19 mouse cellular contexts compared by ENCODE assay signal in the genomic region with DNA sequence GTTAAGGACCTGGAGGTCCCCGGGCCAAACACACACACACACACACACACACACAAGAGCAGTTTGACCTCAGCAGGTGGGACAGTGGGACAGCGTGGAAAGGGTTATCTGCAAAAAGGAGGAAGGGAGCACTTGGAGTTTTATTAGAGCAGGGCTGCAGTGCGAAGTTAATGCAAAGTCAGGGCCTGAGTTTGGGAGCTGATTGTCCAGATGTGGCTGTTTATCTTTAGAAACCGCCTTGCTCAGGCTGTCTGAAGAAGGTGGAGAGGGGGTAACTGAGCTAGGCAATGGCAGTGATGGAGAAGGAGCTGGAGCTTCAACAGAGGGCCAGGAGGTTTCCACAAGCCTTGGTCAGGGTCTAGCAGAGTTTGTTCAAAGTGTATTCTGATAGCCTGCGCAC. TPM values are rescaled to one million over a fixed set of nuclear protein-coding genes. Genes with fewer than 3 reads are reported as not detected.
DNase-seq lines count a peak whose midpoint lies in the region; ATAC-seq and TF ChIP-seq lines count a peak whose summit lies in the region.
"Had no signal": no experiment of that assay in that cellular context is flagged by ENCODE, and none has a peak within 500 bp of the region (broad histone marks: within the 10 kb centered on the region; RNA-seq: fewer than 3 reads in every experiment).

No protein-coding gene starts in this region.

- intact Hi-C loops in heart, adult 2 months (cut with DNase I), result no loop called here

- H3K4me2 ChIP-seq in liver, embryonic 14.5 days (ENCODE audit: low read depth), result no peak overlapping the region
- H3K4me2 ChIP-seq in forebrain, embryonic 13.5 days, result no peak overlapping the region
- H3K4me2 ChIP-seq: embryonic facial prominence, embryonic 15.5 days; hindbrain, embryonic 14.5 days had no signal

- no peak for TF ChIP-seq CTCF in bone marrow, adult 2 months (IDR thresholded peaks at IDR 0.05; ENCODE audit: control insufficient read depth, insufficient read depth, low read length)
- no peak for TF ChIP-seq CTCF in liver, embryonic 14.5 days (IDR thresholded peaks at IDR 0.05; ENCODE audit: low read depth)
- no peak for TF ChIP-seq CTCF in heart, adult 2 months (IDR thresholded peaks at IDR 0.05)

- no peak overlapping the region for H3K4me3 ChIP-seq in bone marrow, adult 2 months (replicated peaks; ENCODE audit: control insufficient read depth, low read depth, low read length)
- H3K4me3 ChIP-seq in liver, embryonic 14.5 days (ENCODE audit: insufficient read depth in 1 of 2, low read depth in 2 of 2, low read length in 2 of 2), result no peak overlapping the region
- no peak overlapping the region for H3K4me3 ChIP-seq in forebrain, embryonic 13.5 days
- H3K4me3 ChIP-seq in heart, adult 2 months, result no peak overlapping the region
- H3K4me3 ChIP-seq: embryonic facial prominence, embryonic 15.5 days; heart, embryonic 10.5 days had no signal

- WGBS in bone marrow, adult 2 months, result 71% methylated on average over 5 of the region's 5 CpGs
- 48% methylated on average over 5 of the region's 5 CpGs for WGBS in liver, embryonic 14.5 days (ENCODE audit: insufficient replicate concordance)
- 89% methylated on average over 5 of the region's 5 CpGs for WGBS in forebrain, embryonic 13.5 days
- whole genome bisulfite sequencing in heart, adult 2 months, result 90% methylated on average over 5 of the region's 5 CpGs

- H3K27ac ChIP-seq in bone marrow, adult 2 months (ENCODE audit: control insufficient read depth, insufficient read depth, low read depth, low read length, poor library complexity), result 0 out of 2 replicates have a peak overlapping the region, but pooled peaks have one; percentile 24
- peak overlapping the region; percentile 36; the same call in 1 of the 2 replicates for H3K27ac ChIP-seq in liver, embryonic 14.5 days
- H3K27ac ChIP-seq in forebrain, embryonic 13.5 days, result no peak overlapping the region
- no peak overlapping the region for H3K27ac ChIP-seq in heart, adult 2 months
- H3K27ac ChIP-seq: embryonic facial prominence, embryonic 15.5 days; heart, embryonic 10.5 days; hindbrain, embryonic 14.5 days had no signal

- H3K9ac ChIP-seq in liver, embryonic 14.5 days (replicated peaks), result no peak overlapping the region
- no peak overlapping the region for H3K9ac ChIP-seq in forebrain, embryonic 13.5 days
- no peak overlapping the region for H3K9ac ChIP-seq in heart, adult 2 months (ENCODE audit: low read depth, low read length)
- H3K9ac ChIP-seq: embryonic facial prominence, embryonic 15.5 days; hindbrain, embryonic 14.5 days had no signal

- TF ChIP-seq POLR2A in bone marrow, adult 2 months (IDR thresholded peaks at IDR 0.05; ENCODE audit: borderline replicate concordance, control insufficient read depth, low read depth, low read length), result no peak
- no peak for TF ChIP-seq POLR2A in heart, adult 2 months (IDR thresholded peaks at IDR 0.05; ENCODE audit: insufficient read depth, low read depth, low read length)

- ATAC-seq in liver, embryonic 14.5 days (ENCODE audit: insufficient read depth), result peak; percentile 72
- peak; percentile 77 for ATAC-seq in megakaryocyte progenitor cell, adult 5-6 weeks (replicated peaks; ENCODE audit: poor library complexity)
- ATAC-seq in forebrain, embryonic 13.5 days, result no peak
- ATAC-seq: forebrain, embryonic 14.5 days had no signal

- peaks cover 18% of the 10 kb centered on the region for H3K36me3 ChIP-seq in liver, embryonic 14.5 days (replicated peaks; ENCODE audit: control insufficient read depth, insufficient read depth, low read depth)
- peaks cover 47% of the 10 kb centered on the region for H3K36me3 ChIP-seq in forebrain, embryonic 13.5 days (ENCODE audit: poor library complexity, severe bottlenecking)
- H3K36me3 ChIP-seq in heart, adult 2 months (ENCODE audit: control insufficient read depth, insufficient read depth, low read length), result peaks cover 4% of the 10 kb centered on the region; the same call in 1 of the 2 replicates

- no peaks in the 10 kb centered on the region for H3K9me3 ChIP-seq in liver, embryonic 14.5 days (ENCODE audit: control insufficient read depth, low read length)
- no peaks in the 10 kb centered on the region for H3K9me3 ChIP-seq in forebrain, embryonic 13.5 days (replicated peaks)
- H3K9me3 ChIP-seq: embryonic facial prominence, embryonic 15.5 days; heart, embryonic 10.5 days had no signal

- H3K27me3 ChIP-seq in liver, embryonic 14.5 days (ENCODE audit: control insufficient read depth, insufficient read depth, low read length), result no peaks in the 10 kb centered on the region
- H3K27me3 ChIP-seq in forebrain, embryonic 13.5 days, result no peaks in the 10 kb centered on the region
- no peaks in the 10 kb centered on the region for H3K27me3 ChIP-seq in heart, adult 2 months (ENCODE audit: control insufficient read depth, insufficient read depth, low read length)
- H3K27me3 ChIP-seq: embryonic facial prominence, embryonic 15.5 days had no signal

- TF ChIP-seq EP300 in liver, embryonic 14.5 days (IDR thresholded peaks at IDR 0.05; ENCODE audit: low read depth), result peak; percentile 51
- TF ChIP-seq EP300 in heart, adult 2 months (IDR thresholded peaks at IDR 0.05; ENCODE audit: insufficient read depth, low read depth, low read length), result no peak

- H3K4me1 ChIP-seq in bone marrow, adult 2 months (ENCODE audit: control insufficient read depth, insufficient read depth, low read length), result no peaks in the 10 kb centered on the region; the same call in 1 of the 2 replicates
- peaks cover 7 to 15% of the 10 kb centered on the region in 2 experiments for H3K4me1 ChIP-seq in liver, embryonic 14.5 days (replicated peaks; ENCODE audit: control insufficient read depth in 2 of 2, insufficient read depth in 2 of 2, low read length in 1 of 2)
- H3K4me1 ChIP-seq in forebrain, embryonic 13.5 days, result peaks cover 8% of the 10 kb centered on the region
- no peaks in the 10 kb centered on the region; the same call in 1 of the 2 replicates for H3K4me1 ChIP-seq in heart, adult 2 months (ENCODE audit: control insufficient read depth, insufficient read depth, low read length)

- DNase-seq in liver, result peak; percentile 27
- DNase-seq in liver, embryonic 14.5 days (ENCODE audit: low read depth in 3 of 3, low spot score in 3 of 3), result no peak
- DNase-seq in heart, adult 2 months, result no peak
- no peak for DNase-seq in urinary bladder, postnatal 14 days (ENCODE audit: low spot score)
- no peak for DNase-seq in embryo, embryonic 10.5 days (ENCODE audit: low spot score)
- DNase-seq: adrenal gland, postnatal 10 days; cerebellum, adult 18-20 months; cerebellum, adult 9-11 months; embryo, embryonic 11 days; gastrocnemius, postnatal 36 days; heart, adult 11 months; heart, postnatal 10 days had no signal

- H3K79me2 ChIP-seq in heart, adult 2 months (replicated peaks; ENCODE audit: control insufficient read depth, insufficient read depth, low read length), result no peaks in the 10 kb centered on the region

RNA-seq across cellular contexts. Expression of gene Spcs1, which starts 5.3 kb away (rescaled TPM):
- 59.6 and 85.6 TPM in 2 replicates for polyA plus RNA-seq in bone marrow, adult 2 months (2011; ENCODE audit: insufficient read depth, insufficient read length, low replicate concordance, missing spikeins)
- polyA plus RNA-seq in liver, embryonic 14.5 days (2012; rRNA removed), result 157 and 292 TPM in 2 replicates
- 307 and 323 TPM in 2 replicates for polyA plus RNA-seq in liver, embryonic 14.5 days (2014; fragmentation: Nextera tagmentation; extraction: Ambion mirVana)
- total RNA-seq in megakaryocyte progenitor cell, adult 5-6 weeks (2015), result 257 and 280 TPM in 2 replicates
- total RNA-seq in megakaryocyte progenitor cell, adult 5-6 weeks (2017), result 105 TPM in 2 replicates
- 294 and 323 TPM in 2 replicates for polyA plus RNA-seq in forebrain, embryonic 13.5 days (2015; fragmentation: Nextera tagmentation; extraction: Ambion mirVana)
- total RNA-seq in heart, adult 2 months (2021), result 100 to 1,000 TPM; 123 to 137 TPM
- polyA plus RNA-seq in heart, adult 2 months (2012; rRNA removed), result 145 and 289 TPM in 2 replicates

RNA-seq across cellular contexts. Expression of gene Glt8d1, which starts 5.6 kb away (rescaled TPM):
- polyA plus RNA-seq in bone marrow, adult 2 months (2011; ENCODE audit: insufficient read depth, insufficient read length, low replicate concordance, missing spikeins), result 24.8 and 38.7 TPM in 2 replicates
- polyA plus RNA-seq in liver, embryonic 14.5 days (2012; rRNA removed), result 12.6 and 18.4 TPM in 2 replicates
- 17.5 and 17.7 TPM in 2 replicates for polyA plus RNA-seq in liver, embryonic 14.5 days (2014; fragmentation: Nextera tagmentation; extraction: Ambion mirVana)
- 54.2 and 64.4 TPM in 2 replicates for total RNA-seq in megakaryocyte progenitor cell, adult 5-6 weeks (2015)
- total RNA-seq in megakaryocyte progenitor cell, adult 5-6 weeks (2017), result 29.2 and 37.7 TPM in 2 replicates
- 56.4 and 63.1 TPM in 2 replicates for polyA plus RNA-seq in forebrain, embryonic 13.5 days (2015; fragmentation: Nextera tagmentation; extraction: Ambion mirVana)
- 10 to 100 TPM; 24.6 to 25.1 TPM for total RNA-seq in heart, adult 2 months (2021)
- 18.4 and 30.1 TPM in 2 replicates for polyA plus RNA-seq in heart, adult 2 months (2012; rRNA removed)

RNA-seq across cellular contexts. Expression of gene Pbrm1, which starts 12.2 kb away (rescaled TPM):
- 31.8 and 46.8 TPM in 2 replicates for polyA plus RNA-seq in bone marrow, adult 2 months (2011; ENCODE audit: insufficient read depth, insufficient read length, low replicate concordance, missing spikeins)
- 7.2 and 10.3 TPM in 2 replicates for polyA plus RNA-seq in liver, embryonic 14.5 days (2012; rRNA removed)
- polyA plus RNA-seq in liver, embryonic 14.5 days (2014; fragmentation: Nextera tagmentation; extraction: Ambion mirVana), result 35.3 and 36.9 TPM in 2 replicates
- 75.4 and 82.4 TPM in 2 replicates for total RNA-seq in megakaryocyte progenitor cell, adult 5-6 weeks (2015)
- 52.3 and 80.5 TPM in 2 replicates for total RNA-seq in megakaryocyte progenitor cell, adult 5-6 weeks (2017)
- polyA plus RNA-seq in forebrain, embryonic 13.5 days (2015; fragmentation: Nextera tagmentation; extraction: Ambion mirVana), result 166 and 170 TPM in 2 replicates
- 10 to 100 TPM; 49.6 to 52.8 TPM for total RNA-seq in heart, adult 2 months (2021)
- 7.7 and 15.7 TPM in 2 replicates for polyA plus RNA-seq in heart, adult 2 months (2012; rRNA removed)

RNA-seq across cellular contexts. Expression of gene Gnl3, which starts 12.2 kb away (rescaled TPM):
- 56.0 and 119 TPM in 2 replicates for polyA plus RNA-seq in bone marrow, adult 2 months (2011; ENCODE audit: insufficient read depth, insufficient read length, low replicate concordance, missing spikeins)
- 50.2 and 88.0 TPM in 2 replicates for polyA plus RNA-seq in liver, embryonic 14.5 days (2012; rRNA removed)
- 90.8 and 91.8 TPM in 2 replicates for polyA plus RNA-seq in liver, embryonic 14.5 days (2014; fragmentation: Nextera tagmentation; extraction: Ambion mirVana)
- total RNA-seq in megakaryocyte progenitor cell, adult 5-6 weeks (2015), result 365 and 481 TPM in 2 replicates
- total RNA-seq in megakaryocyte progenitor cell, adult 5-6 weeks (2017), result 301 and 405 TPM in 2 replicates
- polyA plus RNA-seq in forebrain, embryonic 13.5 days (2015; fragmentation: Nextera tagmentation; extraction: Ambion mirVana), result 76.7 and 80.8 TPM in 2 replicates
- total RNA-seq in heart, adult 2 months (2021), result 10 to 100 TPM; 26.2 to 27.6 TPM
- 8.1 and 19.2 TPM in 2 replicates for polyA plus RNA-seq in heart, adult 2 months (2012; rRNA removed)

RNA-seq across cellular contexts. Expression of gene Nek4, which starts 55.6 kb away (rescaled TPM):
- polyA plus RNA-seq in bone marrow, adult 2 months (2011; ENCODE audit: insufficient read depth, insufficient read length, low replicate concordance, missing spikeins), result 1.6 and 5.9 TPM in 2 replicates
- 2.2 and 3.0 TPM in 2 replicates for polyA plus RNA-seq in liver, embryonic 14.5 days (2012; rRNA removed)
- polyA plus RNA-seq in liver, embryonic 14.5 days (2014; fragmentation: Nextera tagmentation; extraction: Ambion mirVana), result 2.6 and 3.7 TPM in 2 replicates
- 8.5 and 8.8 TPM in 2 replicates for total RNA-seq in megakaryocyte progenitor cell, adult 5-6 weeks (2015)
- 12.2 and 13.8 TPM in 2 replicates for total RNA-seq in megakaryocyte progenitor cell, adult 5-6 weeks (2017)
- polyA plus RNA-seq in forebrain, embryonic 13.5 days (2015; fragmentation: Nextera tagmentation; extraction: Ambion mirVana), result 17.8 and 20.8 TPM in 2 replicates
- 1 to 10 TPM; 4.0 to 5.6 TPM for total RNA-seq in heart, adult 2 months (2021)
- polyA plus RNA-seq in heart, adult 2 months (2012; rRNA removed), result 1.7 and 3.2 TPM in 2 replicates

Comparison
In these comparisons a context has a peak if more than half of its experiments do, and no peak if none do; other contexts are left out.
1. H3K27ac ChIP-seq: peak in bone marrow, adult 2 months (single experiment) and liver, embryonic 14.5 days (single experiment); none in forebrain, embryonic 13.5 days (single experiment) and heart, adult 2 months (single experiment).